Mouse (Mus musculus): ENCODE measurements around the gene Stab1.

Stab1 gene

DNA sequence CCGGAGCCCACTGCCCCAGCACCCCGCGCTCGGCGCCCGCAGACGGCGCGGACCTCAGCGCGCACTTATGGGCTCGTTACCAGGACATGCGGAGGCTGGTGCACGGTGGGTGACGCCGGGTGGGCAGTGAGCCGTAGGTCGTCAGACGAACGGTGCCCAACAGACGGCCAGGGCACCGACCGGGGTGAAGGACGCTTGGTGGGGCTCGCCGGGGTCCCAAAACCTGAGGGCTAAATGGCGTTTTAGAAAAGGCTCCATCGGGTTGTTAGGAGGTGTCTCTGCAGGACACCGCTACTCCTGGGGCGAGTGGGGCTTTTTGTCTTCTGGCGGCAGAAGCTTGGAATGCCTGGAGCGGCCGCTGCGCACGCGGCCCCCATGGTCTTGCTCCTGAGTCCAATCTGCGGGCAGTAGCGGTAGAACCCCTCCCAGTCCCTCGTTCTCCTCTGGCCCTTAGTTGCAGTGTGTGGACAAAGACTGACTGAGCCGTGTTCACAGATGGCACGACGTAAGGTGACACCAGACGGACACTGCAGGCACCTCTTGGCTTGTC, 37.1 kb downstream of the Stab1 start:
- DNase-seq (ENCODE audit: low spot score): peak; percentile 44

DNA sequence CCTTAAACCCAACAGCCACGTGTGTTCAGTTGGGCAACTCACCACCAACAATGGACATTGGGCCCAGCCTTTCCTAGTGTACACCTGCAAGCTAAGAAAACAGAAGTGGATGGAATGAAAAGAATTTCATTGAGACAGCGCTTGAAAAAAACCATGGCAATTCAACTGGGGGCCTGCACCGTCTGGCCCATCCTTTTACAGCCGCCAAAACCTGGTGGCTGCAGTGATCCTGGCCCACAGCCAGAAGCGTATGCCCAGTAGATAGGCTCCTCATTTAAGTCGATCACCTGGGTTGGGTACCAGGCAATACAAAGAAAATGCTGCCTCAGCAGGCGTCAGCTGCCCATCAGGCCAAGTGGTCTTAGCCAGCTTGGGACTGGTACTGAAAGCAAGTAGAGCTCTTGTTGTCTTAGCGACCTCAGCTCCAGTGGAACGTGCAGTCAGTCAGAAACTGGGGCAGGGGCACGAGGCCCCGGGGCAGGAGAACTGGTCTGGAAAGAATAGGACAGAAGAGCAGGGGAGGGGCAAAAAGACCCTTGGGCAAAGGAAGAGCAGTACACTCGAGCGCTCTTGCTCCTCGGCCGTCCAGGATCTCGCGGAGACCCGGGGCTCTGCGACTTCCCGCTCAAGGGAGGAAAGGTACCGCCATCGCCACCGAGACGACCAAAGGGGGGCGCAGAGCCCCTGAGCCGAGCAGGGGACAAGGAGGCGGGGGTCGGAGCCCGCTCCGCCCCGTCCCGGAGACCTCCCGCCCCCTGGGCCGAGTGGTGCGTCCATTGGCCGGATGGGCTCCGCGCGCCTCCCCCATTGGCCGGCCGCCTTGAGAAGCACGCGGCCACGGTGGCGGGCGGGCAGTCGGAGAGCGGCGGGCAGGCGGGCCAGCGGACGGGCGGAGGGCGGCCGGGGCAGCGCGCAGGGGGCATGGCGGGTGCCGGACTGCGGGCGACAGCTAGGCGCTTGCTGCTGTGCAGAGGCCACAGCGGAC, 37.9 kb downstream of the Stab1 start, which contains the start of gene Nt5dc2:
Nt5dc2 (plus strand) TSS at position 818 of the 985 bp plus-strand sequence.
- DNase-seq (ENCODE audit: low spot score): peak; percentile 93

DNA sequence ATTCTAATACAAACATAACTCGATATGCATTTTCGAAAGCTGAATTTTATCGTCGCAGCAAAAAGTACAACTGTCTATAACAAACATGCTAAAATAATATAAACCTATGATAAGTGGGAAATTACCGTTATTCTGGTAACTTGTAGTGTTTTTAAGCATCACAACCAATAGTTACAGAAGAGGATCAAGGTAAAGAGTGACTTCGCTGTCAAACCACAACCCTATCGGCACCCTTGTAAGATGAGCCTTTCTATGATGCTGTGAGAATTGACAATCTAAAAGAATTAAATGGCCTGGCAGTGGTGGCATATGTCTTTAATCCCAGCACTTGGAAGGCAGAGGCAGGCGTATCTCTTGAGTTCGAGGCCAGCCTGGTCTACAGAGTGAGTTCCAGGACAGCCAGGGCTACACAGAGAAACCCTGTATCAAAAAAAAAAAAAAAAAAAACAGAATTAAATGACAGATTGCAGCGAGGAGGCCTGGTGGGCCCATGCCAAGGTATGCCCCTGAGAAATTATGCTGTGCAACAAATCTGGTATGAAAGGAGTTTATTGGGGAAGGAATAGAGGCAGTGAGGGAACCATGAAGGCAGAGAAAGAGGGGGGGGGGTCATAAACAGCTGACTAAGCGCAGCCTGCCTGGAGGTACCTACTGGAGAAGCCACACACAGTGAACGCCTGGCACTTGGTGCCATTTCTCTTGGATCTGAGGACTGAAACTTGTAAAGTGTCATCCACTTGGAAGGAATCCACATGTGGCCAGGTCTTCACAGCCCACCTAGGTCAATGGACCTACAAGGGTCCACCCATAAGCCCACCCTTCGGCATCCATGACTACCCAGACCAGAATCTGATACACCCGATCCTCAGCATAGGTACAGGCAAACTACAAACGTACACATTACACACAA, 38.9 kb downstream of the Stab1 start:
- no peak for DNase-seq (ENCODE audit: low spot score)

DNA sequence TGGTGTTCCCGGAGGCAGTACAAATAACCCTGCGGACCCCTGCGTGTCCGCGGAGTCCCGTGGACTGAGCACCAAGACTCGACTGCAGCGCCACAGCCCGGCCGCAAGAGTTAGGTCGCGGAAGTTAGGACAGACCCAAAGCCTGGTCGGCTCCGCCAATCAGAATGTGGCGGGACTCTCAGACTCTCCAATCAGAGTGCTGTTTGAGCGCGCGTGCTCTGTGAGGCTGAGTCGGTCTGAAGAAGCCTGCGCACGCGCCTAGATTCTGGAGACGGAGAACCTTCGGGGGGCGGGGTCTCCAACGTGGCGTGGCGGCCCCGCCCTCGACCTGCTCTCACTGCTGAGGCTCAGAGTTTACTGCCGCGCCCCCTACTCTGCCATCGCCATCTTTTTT, 39.6 kb downstream of the Stab1 start, which contains the start of gene Smim4:
Smim4 (minus strand) TSS at position 131 of the 394 bp plus-strand sequence.
- peak; percentile 98 for DNase-seq (ENCODE audit: low spot score)

DNA sequence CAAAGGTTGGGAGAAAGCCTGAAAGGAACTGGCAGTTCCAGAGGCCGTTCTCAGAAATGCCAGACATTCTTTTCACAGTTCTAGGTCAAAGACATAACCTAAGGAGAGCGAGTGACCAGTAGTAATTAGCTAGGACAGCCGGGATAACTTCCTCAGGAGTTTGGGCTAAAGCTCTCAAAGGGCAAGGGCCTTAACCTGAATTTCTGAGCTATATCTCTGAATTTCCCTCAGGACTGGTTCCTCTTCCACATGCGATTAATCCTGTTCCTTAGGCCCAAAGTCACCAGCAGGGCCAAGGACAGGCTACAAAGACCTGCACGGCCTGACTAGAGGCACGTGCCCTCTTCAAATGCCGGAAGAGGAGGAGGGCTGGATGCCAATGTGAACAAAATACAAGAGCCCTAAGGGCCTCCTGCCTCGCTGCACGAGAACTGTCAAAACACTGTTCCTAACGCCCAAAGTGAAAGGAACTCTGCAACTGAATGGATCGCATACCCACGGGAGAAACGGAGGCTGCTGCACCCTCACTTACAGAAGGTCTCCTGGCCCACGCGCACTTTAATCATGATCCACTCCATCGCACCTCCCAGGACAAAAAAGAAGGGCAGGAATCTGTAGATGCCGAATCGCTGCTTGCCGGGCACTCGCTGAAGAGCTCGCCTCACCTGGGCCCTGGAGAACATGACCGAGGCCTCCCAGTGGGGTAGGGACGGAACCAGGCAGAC, 40.2 kb downstream of the Stab1 start:
- DNase-seq (ENCODE audit: low spot score): peak; percentile 61

DNA sequence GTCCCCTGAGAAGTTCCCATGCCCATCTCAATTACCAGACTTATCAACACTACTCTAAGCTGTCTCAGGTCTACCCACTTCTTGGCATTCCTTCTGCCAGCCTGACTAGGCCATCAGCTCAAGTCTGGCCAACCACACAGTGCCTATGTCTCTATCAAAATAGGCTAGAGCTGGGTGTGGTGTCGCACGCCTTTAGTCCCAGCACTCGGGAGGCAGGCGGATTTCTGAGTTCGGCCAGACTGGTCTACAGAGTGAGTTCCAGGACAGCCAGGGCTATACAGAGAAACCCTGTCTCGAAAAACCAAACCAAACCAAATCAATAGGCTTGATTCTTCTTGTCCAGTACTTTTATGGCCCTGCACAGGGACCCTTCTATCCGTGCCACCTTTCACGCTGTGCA, 41.6 kb downstream of the Stab1 start:
- no peak for DNase-seq (ENCODE audit: low spot score)

DNA sequence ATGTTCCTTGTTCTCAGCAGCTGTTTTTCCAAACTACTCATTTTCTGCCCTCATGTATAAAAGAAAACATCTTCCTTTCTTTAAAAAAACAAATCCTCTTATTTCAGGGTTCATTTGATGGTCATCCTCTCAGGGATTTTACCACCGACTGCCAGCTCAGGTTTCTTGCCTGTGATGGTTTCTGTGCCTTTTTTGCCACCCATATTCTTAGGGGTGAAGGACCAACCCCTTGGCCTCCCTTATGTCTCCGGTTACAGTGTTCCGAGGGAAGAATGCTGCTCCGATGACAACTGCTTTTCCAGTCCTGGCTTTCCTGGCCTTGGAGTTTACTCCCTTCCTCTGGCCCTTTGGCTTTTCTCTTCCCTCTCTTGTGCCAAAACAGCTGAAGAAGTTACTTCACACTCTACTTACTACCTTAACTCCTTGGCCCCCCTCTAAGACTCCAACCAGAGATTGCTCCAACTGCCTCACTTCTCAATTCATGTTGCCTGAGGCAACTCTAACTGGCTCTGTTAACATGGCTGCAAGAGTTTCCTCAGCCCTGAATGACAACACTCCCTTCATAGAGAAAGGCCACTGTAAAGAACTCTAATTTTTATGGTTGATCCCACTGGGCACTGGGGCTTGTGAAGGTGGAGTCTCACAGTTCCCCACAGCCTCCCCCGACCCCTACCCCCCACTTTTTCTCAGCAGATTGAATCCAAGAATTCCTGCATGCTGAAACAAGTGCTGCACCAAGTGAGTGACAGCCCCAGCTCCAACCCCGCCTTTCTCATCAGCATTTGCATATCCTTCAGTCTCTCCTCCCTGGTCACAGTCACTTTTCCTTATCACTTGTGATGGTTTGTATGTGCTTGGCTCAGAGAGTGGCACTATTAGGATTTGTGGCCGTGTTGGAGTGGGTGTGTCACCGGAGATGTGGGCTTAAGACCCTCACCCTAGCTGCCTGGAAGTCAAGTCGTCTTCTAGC, 43.0 kb downstream of the Stab1 start:
- DNase-seq (ENCODE audit: low spot score): no peak

DNA sequence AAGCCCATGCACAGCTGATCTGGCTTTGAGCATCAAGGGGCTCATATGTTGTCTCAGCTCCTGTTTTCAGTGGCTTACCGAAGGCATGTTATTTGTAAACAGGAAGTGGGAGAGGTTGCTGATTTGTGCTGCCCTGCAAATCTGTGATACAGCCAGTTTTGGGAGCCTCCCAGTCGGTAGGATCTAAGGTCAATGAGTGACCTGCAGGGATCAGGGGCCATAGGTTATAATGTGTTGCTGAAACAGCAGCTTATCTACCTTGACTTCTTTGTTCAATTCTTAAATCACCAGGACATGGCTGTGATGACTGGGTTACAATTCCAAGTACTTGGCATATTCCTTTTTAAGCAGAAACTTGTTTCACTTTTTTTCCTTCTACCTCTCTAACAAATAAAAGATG, 52.9 kb downstream of the Stab1 start:
- DNase-seq (ENCODE audit: low spot score): no peak

DNA sequence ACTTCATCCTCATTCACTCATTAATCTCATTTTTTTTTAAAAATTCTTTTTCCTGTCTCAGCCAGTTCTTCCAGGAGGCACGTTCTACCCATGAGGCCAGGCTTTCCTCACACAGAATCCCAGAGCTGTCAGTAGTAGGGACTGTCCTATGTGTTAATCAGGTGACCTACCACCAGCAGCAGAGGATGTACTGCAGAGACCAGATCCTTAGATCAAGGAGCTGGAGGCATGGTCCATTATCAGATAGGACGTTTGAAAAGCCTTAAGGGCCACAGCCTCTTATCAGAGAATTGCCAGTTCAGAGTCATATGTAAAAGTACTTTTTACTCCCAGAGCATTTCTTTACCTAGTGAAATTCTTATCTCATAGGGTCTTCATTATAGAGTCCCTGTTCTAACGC, 54.4 kb downstream of the Stab1 start:
- no peak for DNase-seq (ENCODE audit: low spot score)

DNA sequence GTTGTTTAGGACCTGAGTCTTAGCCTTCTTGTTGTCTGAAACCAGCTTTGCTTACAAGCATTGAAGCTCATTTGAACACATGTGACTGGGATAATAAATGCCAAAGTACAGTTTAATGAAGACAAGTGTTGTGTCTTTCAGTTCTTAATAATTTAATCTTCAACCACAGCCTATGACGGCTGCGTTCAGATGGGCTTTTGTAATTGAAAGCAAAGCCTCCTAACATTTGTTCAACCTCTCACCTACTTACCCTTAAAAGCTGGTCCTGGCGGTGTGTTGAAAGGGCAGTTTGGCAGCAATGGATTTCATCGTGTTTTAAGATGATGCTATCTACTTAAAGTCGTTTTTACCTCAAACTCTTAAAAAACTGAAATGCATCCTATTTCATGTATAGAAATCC, 56.3 kb downstream of the Stab1 start:
- no peak for DNase-seq (ENCODE audit: low spot score)

DNA sequence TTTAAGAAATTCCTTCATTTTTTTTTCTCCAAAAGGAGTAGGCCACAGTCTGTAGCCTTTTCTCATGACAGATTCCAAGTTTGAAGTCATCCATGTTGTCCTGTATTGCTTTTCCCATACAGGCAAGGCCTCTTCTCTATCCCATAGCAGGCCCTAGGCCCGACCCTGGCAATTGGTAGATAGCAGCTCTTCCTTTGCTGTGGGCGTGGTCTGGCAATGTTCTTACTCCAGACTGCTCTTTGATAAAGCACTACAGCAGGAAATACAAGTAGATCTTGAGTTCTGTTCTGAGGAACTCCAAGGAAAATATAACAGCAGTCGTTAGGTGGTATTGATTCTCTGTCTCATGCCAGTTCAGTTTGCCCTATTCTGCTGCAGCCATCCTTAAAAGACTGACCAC, 57.8 kb downstream of the Stab1 start:
- DNase-seq (ENCODE audit: low spot score): no peak

DNA sequence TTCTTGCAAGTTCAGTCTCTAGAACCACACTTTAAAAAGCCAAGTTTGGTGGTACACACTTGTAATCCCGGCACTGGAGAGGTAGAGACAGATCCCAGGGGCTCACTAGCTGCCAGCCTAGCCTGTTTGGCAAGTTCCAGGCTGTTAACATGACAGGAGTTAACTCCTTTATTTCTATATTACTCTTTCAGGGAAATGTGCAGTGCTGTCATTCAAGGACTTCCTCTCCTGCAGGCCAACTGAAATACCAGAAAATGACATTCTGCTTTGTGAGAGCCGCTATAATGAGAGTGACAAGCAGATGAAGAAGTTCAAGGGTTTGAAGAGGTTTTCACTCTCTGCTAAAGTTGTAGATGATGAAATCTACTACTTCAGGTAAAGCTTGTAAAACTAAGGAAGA, 63.3 kb downstream of the Stab1 start:
- DNase-seq (ENCODE audit: low spot score): no peak

DNA sequence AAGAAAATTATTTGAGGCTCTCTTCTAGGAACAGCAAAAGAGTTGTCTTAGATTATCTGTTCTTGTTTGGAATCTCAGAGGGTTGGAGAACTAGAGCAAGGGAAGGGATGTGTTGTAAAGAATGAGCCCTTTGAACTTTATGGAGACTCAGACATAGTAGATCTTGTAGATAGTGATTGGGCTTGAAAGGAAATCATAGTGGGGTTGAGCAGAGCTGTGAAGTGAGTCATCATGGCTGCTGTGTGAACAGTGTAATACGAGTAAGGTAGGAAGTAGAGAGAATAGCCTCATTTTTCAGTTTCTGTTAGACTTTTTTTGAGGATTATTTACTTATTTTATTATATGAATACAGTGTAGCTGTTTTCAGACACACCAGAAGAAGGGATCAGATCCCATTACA, 78.5 kb downstream of the Stab1 start:
- no peak for DNase-seq (ENCODE audit: low spot score)
